Mouse (Mus musculus) C2C12 (cell line): Measurements from ENCODE around the gene Syn3.

Experiments used
- CTCF ChIP-seq: IDR thresholded peaks from one replicate; pipeline ENCODE4 v1.5.1; 2011; ENCODE audit not compliant: control insufficient read depth, insufficient read depth, insufficient read length
- USF1 ChIP-seq: IDR thresholded peaks from one replicate; pipeline ENCODE4 v1.6.1; 2011; ENCODE audit warnings: low read depth, mild to moderate bottlenecking, control low read depth, moderate library complexity

- no peak for TF ChIP-seq CTCF
- no peak for TF ChIP-seq USF1
These were observed 225.9 kb downstream of the Syn3 start for GRCm38 (mm10) chr10:86272826-86273225.
